Mouse (Mus musculus): ENCODE measurements at regions not wholly inside any gene's neighbourhood (a gene's known extent, or its start where the extent isn't known, plus 50 kb on each side); places are given as distances from the start of the nearest gene placed in this dataset.
A peak's percentile ranks its signal among the peaks of the same experiment; 100 is the strongest.

GRCm38 (mm10) chr6:51156836-51157370 lies 275.6 kb upstream of the Nfe2l3 start:
- Histone ChIP-seq H3K4me1 (replicated peaks; ENCODE audit: insufficient read depth, low read length) (no peaks in the 10 kb centered on the region), H3K27me3 (ENCODE audit: insufficient read depth, low read length) (no peaks in the 10 kb centered on the region), H3K9me3 (replicated peaks; ENCODE audit: low read length) (no peaks in the 10 kb centered on the region), H3K9ac (ENCODE audit: low read depth, low read length) (no peak overlapping the region), H3K4me3 (replicated peaks; ENCODE audit: low read depth, low read length) (no peak overlapping the region), H3K27ac (no peak overlapping the region), H3K36me3 (ENCODE audit: insufficient read depth, low read length) (no peaks in the 10 kb centered on the region), H3K4me2 (ENCODE audit: low read length) (no peak overlapping the region)
- 47% methylated on average over 8 of the region's 8 CpGs for WGBS
- ATAC-seq (replicated peaks; ENCODE audit: low FRiP score, low read depth): no peak
- peak; percentile 27 for DNase-seq (ENCODE audit: low spot score)
- TF ChIP-seq CTCF (IDR thresholded peaks at IDR 0.05; ENCODE audit: low read depth): no peak

GRCm38 (mm10) chr6:51161149-51161548 lies 271.3 kb upstream of the Nfe2l3 start:
- Histone ChIP-seq H3K27ac (no peak overlapping the region), H3K4me1 (replicated peaks; ENCODE audit: insufficient read depth, low read length) (no peaks in the 10 kb centered on the region), H3K4me3 (replicated peaks; ENCODE audit: low read depth, low read length) (no peak overlapping the region), H3K9ac (ENCODE audit: low read depth, low read length) (no peak overlapping the region), H3K36me3 (ENCODE audit: insufficient read depth, low read length) (no peaks in the 10 kb centered on the region), H3K27me3 (ENCODE audit: insufficient read depth, low read length) (no peaks in the 10 kb centered on the region), H3K9me3 (replicated peaks; ENCODE audit: low read length) (no peaks in the 10 kb centered on the region), H3K4me2 (ENCODE audit: low read length) (no peak overlapping the region)
- 78% methylated on average over 6 of the region's 6 CpGs for WGBS
- no peak for TF ChIP-seq CTCF (IDR thresholded peaks at IDR 0.05; ENCODE audit: low read depth)
- ATAC-seq (replicated peaks; ENCODE audit: low FRiP score, low read depth) (no peak), DNase-seq (ENCODE audit: low spot score) (no peak)

DNA sequence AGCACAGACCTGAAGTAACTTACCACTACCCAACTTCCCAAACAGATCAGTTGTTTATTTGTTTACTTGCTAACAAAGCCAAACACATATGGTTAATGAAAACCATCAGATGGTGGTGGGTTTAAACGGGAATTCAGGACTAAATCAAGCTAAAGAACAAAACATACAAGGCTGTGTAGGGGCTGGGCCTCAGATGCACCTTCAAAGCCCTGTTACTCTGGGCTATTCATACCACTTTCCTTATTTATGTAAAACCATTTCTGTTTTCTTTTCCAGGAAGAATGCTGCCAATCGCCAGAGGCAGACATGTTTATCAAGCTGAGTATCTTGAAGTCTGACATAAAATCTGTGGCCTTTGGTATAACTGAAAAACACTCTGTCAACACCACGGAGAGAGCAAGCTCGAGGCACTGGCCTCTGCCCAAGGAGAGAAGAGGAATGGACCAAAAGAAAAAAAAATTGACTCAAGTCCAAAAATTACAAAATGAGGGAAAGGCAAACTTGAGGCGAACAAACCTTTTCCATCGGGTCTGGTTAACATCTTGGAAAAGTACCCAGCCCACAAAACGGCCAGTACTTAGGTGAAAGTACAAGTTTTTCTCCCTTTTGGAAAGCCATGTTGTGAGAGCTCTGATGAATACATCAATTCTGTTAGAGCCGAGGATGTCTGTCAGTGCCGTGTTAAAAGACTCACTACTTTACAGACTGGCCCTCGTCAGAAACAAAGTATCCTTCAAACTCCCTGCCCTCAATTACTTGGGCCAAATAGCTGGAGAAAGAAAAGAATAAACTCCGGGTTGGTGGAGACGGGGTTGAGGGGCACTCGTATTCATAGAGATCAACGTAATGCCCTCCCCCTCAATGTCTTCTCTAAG lies 270.0 kb upstream of the Nfe2l3 start:
- Histone ChIP-seq H3K4me2 (ENCODE audit: low read length) (no peak overlapping the region), H3K27me3 (ENCODE audit: insufficient read depth, low read length) (no peaks in the 10 kb centered on the region), H3K9me3 (replicated peaks; ENCODE audit: low read length) (no peaks in the 10 kb centered on the region), H3K27ac (no peak overlapping the region; the same call in 1 of the 2 replicates), H3K36me3 (ENCODE audit: insufficient read depth, low read length) (no peaks in the 10 kb centered on the region), H3K4me3 (replicated peaks; ENCODE audit: low read depth, low read length) (no peak overlapping the region), H3K4me1 (replicated peaks; ENCODE audit: insufficient read depth, low read length) (no peaks in the 10 kb centered on the region), H3K9ac (ENCODE audit: low read depth, low read length) (no peak overlapping the region)
- ATAC-seq (replicated peaks; ENCODE audit: low FRiP score, low read depth): no peak
- TF ChIP-seq CTCF (IDR thresholded peaks at IDR 0.05; ENCODE audit: low read depth): no peak
- peak; percentile 23 for DNase-seq (ENCODE audit: low spot score)
- WGBS: 59% methylated on average over 14 of the region's 14 CpGs

GRCm38 (mm10) chr6:51163266-51163665 lies 269.2 kb upstream of the Nfe2l3 start:
- 37% methylated on average over 5 of the region's 5 CpGs for WGBS
- no peak for ATAC-seq (replicated peaks; ENCODE audit: low FRiP score, low read depth)

GRCm38 (mm10) chr6:51163882-51164281 lies 268.6 kb upstream of the Nfe2l3 start:
- Histone ChIP-seq H3K4me3 (replicated peaks; ENCODE audit: low read depth, low read length) (no peak overlapping the region), H3K9ac (ENCODE audit: low read depth, low read length) (no peak overlapping the region), H3K27ac (no peak overlapping the region), H3K36me3 (ENCODE audit: insufficient read depth, low read length) (no peaks in the 10 kb centered on the region), H3K27me3 (ENCODE audit: insufficient read depth, low read length) (no peaks in the 10 kb centered on the region), H3K4me1 (replicated peaks; ENCODE audit: insufficient read depth, low read length) (peaks cover 5% of the 10 kb centered on the region; the same call in 1 of the 2 replicates), H3K9me3 (replicated peaks; ENCODE audit: low read length) (no peaks in the 10 kb centered on the region), H3K4me2 (ENCODE audit: low read length) (no peak overlapping the region)
- TF ChIP-seq CTCF (IDR thresholded peaks at IDR 0.05; ENCODE audit: low read depth): no peak
- DNase-seq (ENCODE audit: low spot score): no peak
- ATAC-seq (replicated peaks; ENCODE audit: low FRiP score, low read depth): no peak
- 71% methylated on average over 4 of the region's 4 CpGs for WGBS

More at GRCm38 (mm10) chr6:51163266-51163665, 269.2 kb upstream of the Nfe2l3 start:
- H3K27ac ChIP-seq: no peak overlapping the region
- H3K4me2 ChIP-seq (ENCODE audit: low read length): no peak overlapping the region
- no peak overlapping the region for H3K9ac ChIP-seq (ENCODE audit: low read depth, low read length)
- no peaks in the 10 kb centered on the region for H3K27me3 ChIP-seq (ENCODE audit: insufficient read depth, low read length)
- no peaks in the 10 kb centered on the region for H3K4me1 ChIP-seq (replicated peaks; ENCODE audit: insufficient read depth, low read length)
- H3K4me3 ChIP-seq (replicated peaks; ENCODE audit: low read depth, low read length): no peak overlapping the region
- no peaks in the 10 kb centered on the region for H3K9me3 ChIP-seq (replicated peaks; ENCODE audit: low read length)
- H3K36me3 ChIP-seq (ENCODE audit: insufficient read depth, low read length): no peaks in the 10 kb centered on the region
- DNase-seq (ENCODE audit: low spot score): peak; percentile 35
- peak; percentile 20; the same call in 1 of the 2 replicates for TF ChIP-seq CTCF (IDR thresholded peaks at IDR 0.05; ENCODE audit: low read depth)

GRCm38 (mm10) chr6:51167028-51167427 lies 265.4 kb upstream of the Nfe2l3 start:
- DNase-seq (ENCODE audit: low spot score): no peak
- ATAC-seq (replicated peaks; ENCODE audit: low FRiP score, low read depth): no peak
- Histone ChIP-seq H3K36me3 (ENCODE audit: insufficient read depth, low read length) (no peaks in the 10 kb centered on the region), H3K9ac (ENCODE audit: low read depth, low read length) (no peak overlapping the region), H3K27ac (no peak overlapping the region), H3K4me2 (ENCODE audit: low read length) (no peak overlapping the region), H3K9me3 (replicated peaks; ENCODE audit: low read length) (no peaks in the 10 kb centered on the region), H3K27me3 (ENCODE audit: insufficient read depth, low read length) (no peaks in the 10 kb centered on the region), H3K4me1 (replicated peaks; ENCODE audit: insufficient read depth, low read length) (peaks cover 9% of the 10 kb centered on the region), H3K4me3 (replicated peaks; ENCODE audit: low read depth, low read length) (no peak overlapping the region)
- no peak for TF ChIP-seq CTCF (IDR thresholded peaks at IDR 0.05; ENCODE audit: low read depth)
- 84% methylated on average over 5 of the region's 5 CpGs for WGBS
